Mouse (Mus musculus): ENCODE measurements around the gene Mycl.

DNA sequence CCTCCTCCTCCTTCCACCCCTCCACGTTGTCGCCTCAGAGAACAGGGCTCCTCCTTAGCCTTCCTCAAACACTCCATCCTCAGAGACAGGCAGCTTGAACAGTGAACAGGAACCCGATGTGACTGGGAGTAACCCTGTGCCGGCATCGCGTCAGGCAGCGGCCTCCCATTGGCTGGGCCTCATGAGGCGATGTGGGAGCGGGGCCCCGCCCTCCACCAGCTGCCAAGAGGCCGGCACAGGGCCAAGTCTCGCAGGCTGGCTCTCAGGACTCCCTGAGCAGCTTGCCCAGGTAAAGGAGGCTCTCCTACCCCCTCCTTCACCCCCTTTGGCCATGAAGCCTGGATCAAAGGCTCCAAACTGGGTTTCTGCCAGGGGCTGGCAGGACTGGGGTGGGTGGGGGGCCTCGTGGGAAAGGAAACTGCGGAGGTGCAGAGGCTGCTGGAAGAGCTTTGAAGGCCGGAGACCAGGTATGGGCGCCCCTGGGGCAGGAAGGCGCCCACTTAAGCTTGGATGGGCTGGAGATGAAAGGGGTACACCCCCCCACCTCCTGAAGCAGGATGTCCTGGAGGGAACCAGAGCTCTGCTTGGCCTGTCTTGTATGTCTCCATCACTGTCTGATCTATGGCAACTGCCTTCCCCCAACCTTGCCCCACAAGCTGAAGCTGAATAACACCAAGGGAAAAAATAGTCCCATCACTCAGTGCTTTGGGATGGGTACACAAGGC, 39.9 kb upstream of the Mycl start:
- peak; percentile 24; the same call in 1 of the 2 replicates for TF ChIP-seq POLR2A (IDR thresholded peaks at IDR 0.05; ENCODE audit: borderline replicate concordance, insufficient read depth, low read length)
- TF ChIP-seq CTCF (IDR thresholded peaks at IDR 0.05; ENCODE audit: borderline replicate concordance, insufficient read depth, low read depth, low read length): no peak

Measured in cerebellum, adult 2 months (tissue).